Mouse (Mus musculus) T-helper 1 cell (primary cell): ENCODE measurements around the gene Zic5.

Source experiments
- in situ Hi-C: fragments of 300-600 bp; cut with MboI, MseI; formaldehyde crosslinking; loops from one replicate; pipeline ENCODE4 v1.15.1; 2025; ENCODE audit warnings: high pct_unique_total_duplicates

Gene Zic5

DNA sequence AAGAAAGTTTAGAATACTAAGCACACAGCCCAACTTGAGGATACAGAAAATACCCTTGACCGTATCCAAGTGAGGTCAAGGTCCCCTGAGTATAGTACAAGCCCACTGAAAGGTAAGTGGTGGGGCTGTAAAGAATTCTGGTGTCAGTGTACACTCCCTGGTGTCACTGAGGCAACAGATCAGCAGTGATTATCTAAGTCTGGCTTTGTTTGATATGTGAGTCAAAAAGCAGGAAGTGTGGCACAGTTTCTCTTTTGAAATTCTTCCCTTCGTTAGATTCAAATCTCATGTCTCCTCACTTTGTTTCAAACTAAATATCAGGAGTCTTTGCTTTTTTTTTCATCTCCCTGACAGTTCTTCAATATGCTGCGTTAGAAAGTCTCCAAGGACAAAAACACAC, 32.9 kb downstream of the Zic5 start:
- in situ Hi-C loops, result no loop called here

DNA sequence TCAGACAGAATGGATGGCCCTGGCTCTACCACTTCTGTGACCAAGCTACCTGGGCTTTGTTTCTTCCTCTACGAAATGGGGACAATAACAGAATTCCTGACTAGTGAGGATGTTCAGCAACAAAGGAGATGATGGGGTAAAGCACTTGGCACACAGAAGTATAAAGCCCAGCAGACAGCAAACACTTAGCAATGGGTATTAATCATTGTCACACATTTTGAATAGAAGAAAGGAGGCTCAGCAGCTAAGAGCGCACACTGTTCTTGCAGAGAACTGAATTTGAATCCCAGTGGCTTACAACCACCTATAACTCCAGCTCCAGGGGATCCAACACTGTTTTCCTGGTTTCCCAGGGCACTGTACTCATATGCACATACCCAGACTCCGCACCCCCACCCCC, 37.8 kb downstream of the Zic5 start:
- in situ Hi-C loops, result no loop called here

DNA sequence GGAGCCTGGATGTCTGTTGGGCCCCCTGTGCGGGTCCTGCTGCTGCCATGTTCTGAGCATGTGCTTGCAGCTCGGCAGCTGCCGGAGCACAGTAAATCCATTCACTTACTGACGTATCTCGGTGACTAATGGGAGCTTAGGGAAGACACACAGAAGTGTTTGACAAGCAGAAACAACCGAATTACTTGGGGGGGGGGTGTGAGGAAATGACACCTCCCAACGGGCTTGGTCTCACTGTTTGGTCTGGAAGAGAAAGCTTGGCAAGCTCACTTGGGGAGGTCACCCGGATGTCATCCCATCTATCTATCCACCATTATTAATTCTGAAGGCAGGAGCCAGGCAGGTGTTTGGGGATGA, 38.3 kb downstream of the Zic5 start:
- in situ Hi-C loops, result no loop called here

DNA sequence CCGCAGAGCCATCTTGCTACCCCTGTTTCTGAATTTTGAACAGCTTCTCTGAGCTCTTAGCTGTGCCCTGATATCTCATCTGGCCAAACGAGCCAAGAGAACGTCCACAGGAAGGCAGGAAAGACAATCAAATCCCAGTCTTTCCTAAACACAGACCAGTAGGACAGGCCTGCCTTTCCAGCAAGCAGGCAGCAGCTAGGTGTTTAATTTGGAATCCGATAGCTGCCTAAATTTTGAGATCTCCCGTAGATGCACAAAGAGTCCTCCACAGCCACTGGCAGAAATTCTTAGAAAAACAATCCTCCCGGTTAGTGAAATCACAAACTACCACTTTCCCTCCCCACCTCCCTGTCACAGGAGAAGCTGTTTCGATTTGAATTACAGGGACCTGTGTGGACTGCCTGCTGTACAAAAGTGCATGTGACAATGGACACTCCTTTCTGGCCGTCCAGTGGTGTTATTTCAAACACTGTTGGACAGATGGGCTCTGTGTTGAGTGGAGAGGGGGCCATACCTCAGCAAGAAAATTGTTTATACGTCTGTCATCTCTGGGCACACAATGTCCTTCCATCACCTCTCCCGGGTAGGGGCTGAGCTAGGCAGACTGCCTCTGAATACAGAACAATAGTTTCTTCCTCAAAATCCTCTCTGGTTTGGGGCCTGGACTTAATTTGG, 38.8 kb downstream of the Zic5 start:
- in situ Hi-C loops, result no loop called here

DNA sequence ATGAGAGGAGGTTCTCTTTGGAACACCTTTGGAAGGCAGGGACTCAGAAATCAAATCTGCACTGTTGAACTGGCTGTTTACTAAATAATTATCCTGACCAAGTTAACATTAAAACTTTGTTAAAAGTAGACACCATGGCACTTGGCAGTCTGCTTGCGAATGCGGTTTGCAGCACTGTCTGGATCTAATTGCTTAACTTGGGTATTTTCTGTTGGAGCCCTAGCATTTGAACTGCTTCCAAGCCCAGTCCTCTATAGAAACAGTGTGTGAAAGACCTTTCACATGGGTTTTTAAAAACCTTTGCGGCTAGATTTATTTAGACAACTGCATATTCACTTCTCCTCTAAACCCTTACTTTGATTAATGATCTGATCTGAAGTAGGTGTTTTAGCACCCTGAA, 41.0 kb downstream of the Zic5 start:
- in situ Hi-C loops, result no loop called here

DNA sequence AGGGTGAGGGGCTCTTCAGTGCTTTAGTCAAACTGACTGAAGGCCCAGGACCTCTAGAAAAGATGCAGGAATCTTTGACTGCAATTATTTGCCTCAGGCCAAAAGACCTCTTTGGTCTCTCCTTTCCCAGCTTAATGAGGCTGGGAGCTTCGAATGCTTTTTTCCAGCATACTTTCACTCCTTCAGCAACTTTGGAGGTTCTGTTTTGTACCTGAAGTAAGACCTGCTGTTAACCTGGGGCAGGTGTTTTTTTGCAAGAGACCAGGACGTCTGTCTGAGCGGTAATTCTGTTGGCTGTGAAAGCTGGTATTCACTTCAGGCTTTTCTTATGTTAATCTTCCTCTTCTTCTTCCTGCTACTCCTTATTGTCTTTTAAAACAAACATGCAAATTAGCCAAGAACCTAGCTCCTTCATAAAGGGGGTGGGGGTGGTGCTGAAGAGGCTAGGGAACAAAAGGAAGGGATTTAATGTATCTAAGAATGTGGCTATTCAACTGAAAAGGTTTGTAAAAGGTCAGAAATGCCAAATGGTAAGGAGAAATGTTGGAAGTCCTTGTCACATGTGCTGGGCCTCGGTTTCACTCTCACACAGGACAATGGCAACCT, 49.2 kb downstream of the Zic5 start:
- in situ Hi-C loops, result no loop called here

DNA sequence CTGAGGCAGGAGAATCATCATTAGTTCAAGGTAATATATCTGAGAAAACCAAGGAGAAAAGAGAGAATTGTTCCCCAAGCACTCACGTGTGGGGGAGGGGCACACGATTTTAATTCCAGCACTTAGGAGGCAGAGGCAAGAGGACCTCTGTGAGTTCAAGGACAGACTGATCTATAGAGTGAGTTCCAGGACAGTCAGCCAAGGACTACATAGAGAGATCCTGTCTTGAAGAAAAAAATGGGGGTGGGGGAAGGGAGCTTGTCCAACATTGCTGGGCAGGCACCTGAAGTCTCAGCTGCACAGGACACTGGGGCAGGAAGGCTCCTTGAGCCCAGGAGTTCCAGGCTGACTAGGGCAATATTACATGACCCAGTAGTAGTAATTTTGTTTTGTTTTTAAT, 50.7 kb downstream of the Zic5 start:
- in situ Hi-C loops, result no loop called here

DNA sequence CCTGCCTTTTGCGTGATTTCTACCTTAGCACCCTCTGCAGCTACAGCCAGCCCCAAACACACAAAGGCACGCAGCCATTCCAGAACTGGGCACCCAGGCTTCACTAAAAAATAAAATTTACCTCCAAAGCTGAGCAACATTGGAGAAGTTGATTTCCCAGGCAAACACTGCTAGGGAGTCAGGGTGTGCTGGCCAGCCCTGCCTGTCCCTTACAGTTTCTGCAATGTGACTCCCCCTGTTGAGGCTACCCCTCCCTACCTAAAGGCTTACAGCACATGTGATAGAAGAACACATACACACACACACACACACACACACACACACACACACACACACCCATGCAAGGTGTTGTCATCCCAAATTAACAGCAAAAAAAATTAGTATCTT, 51.9 kb downstream of the Zic5 start:
- in situ Hi-C loops, result no loop called here

DNA sequence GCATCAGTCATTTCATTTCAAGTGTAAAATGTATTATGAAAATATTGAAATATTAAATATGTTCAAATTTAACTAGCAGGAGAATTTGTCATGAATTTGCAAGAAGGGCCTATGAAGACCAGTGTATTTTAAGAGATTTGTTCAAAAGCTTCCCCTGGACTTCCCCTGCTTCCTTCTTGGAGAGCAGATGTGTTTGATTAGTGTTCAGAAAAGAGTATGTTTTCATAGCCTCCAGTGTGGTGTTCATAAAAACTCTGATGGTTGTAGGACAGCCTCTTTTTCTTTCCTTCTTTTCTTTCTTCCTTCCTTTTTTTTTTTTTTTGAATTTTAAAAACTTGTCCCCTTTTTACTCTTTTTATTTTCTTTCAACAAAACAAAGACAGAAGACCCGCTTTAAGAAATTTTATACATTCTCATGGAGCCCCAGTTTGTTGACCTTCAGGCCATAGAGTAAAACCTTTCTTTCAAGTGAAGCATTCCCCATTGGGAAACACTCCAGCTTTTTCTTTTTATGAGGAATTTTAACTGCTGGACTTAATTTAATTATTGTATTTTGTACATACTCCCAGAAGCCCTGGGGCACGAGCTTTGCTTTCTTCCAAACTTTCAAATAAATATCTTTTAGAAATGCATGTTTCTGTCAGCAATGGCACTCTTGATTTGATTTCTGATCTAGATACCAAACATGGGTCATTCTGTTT, 52.5 kb downstream of the Zic5 start:
- in situ Hi-C loops, result no loop called here
